Mouse (Mus musculus) CH12.LX (cell line): ENCODE results near the gene Kcnk15. TPM values are rescaled to one million over a fixed set of nuclear protein-coding genes. Genes with fewer than 3 reads are reported as not detected.

Source experiments
- DNase-seq: peaks from one replicate; pipeline ENCODE4 v3.0.0-alpha.2; 2013; ENCODE audit errors: extremely low read depth
- H3K27ac ChIP-seq: 2 replicates; pipeline ENCODE4 v1.5.1; 2012; ENCODE audit warnings: low read depth, mild to moderate bottlenecking, control low read depth, moderate library complexity; ENCODE audit not compliant: insufficient read depth
- H3K27me3 ChIP-seq: replicated peaks from 2 replicates; pipeline ENCODE3; 2012; ENCODE audit warnings: inconsistent platforms
- H3K36me3 ChIP-seq, 2 experiments: replicated peaks in 1 of 2; 2 replicates each; pipeline versions ENCODE3 to v1.6.1; 2012; ENCODE audit warnings: inconsistent platforms in 1 of 2, low read length in 1 of 2, mild to moderate bottlenecking in 1 of 2, mixed read lengths in 1 of 2, moderate library complexity in 1 of 2; ENCODE audit not compliant: control insufficient read depth in 1 of 2, insufficient read depth in 1 of 2
- H3K4me1 ChIP-seq, 2 experiments: 2 replicates each; pipeline ENCODE4 v1.6.1; 2012; ENCODE audit warnings: inconsistent platforms in 1 of 2, moderate library complexity in 1 of 2; ENCODE audit not compliant: insufficient read depth in 2 of 2, control insufficient read depth in 1 of 2
- H3K4me2 ChIP-seq: 2 replicates; pipeline ENCODE4 v1.6.1; 2012; ENCODE audit warnings: low read depth, mild to moderate bottlenecking, control low read depth; ENCODE audit not compliant: poor library complexity, insufficient read depth, severe bottlenecking
- H3K4me3 ChIP-seq, 3 experiments: fragments of 150-350 bp in 1 of 3; sonication (generic) in 1 of 3; replicated peaks in 1 of 3; 2 replicates each; pipeline versions ENCODE3 to v1.5.1; 2011 to 2012; ENCODE audit warnings: low read depth in 2 of 3, low read length in 2 of 3, mild to moderate bottlenecking in 2 of 3, moderate library complexity in 2 of 3, control low read depth in 1 of 3, improper control_type of control experiment in 1 of 3, inconsistent platforms in 1 of 3, mixed read lengths in 1 of 3; ENCODE audit not compliant: poor library complexity in 1 of 3
- H3K79me2 ChIP-seq: replicated peaks from 2 replicates; pipeline ENCODE4 v1.6.1; 2012; ENCODE audit warnings: mild to moderate bottlenecking, moderate library complexity; ENCODE audit not compliant: control insufficient read depth, poor library complexity, insufficient read depth, severe bottlenecking; ENCODE audit errors: extremely low read depth
- H3K9ac ChIP-seq: 2 replicates; pipeline ENCODE4 v1.6.1; 2012; ENCODE audit warnings: low read depth, mild to moderate bottlenecking, control low read depth, moderate library complexity; ENCODE audit not compliant: insufficient read depth
- H3K9me3 ChIP-seq: replicated peaks from 2 replicates; pipeline ENCODE3; 2012; ENCODE audit warnings: low read length, inconsistent platforms, mixed read lengths
- BHLHE40 ChIP-seq: IDR thresholded peaks from 2 replicates; pipeline ENCODE4 v1.6.1; 2011; ENCODE audit warnings: mild to moderate bottlenecking, low read depth, low read length, improper control_type of control experiment
- CHD2 ChIP-seq: IDR thresholded peaks from 2 replicates; pipeline ENCODE4 v1.6.1; 2011; ENCODE audit warnings: low read length, improper control_type of control experiment
- CTCF ChIP-seq, 2 experiments: IDR thresholded peaks in 1 of 2; conservative IDR thresholded peaks in 1 of 2; 2 replicates each; pipeline ENCODE4 v1.5.1; 2011 to 2012; ENCODE audit warnings: low read depth in 2 of 2, low read length in 2 of 2, improper control_type of control experiment in 1 of 2, inconsistent platforms in 1 of 2, mild to moderate bottlenecking in 1 of 2, moderate library complexity in 1 of 2
- ELF1 ChIP-seq: IDR thresholded peaks from 2 replicates; pipeline ENCODE4 v1.6.1; 2014; ENCODE audit warnings: low read depth, mild to moderate bottlenecking, inconsistent platforms, low read length, improper control_type of control experiment
- EP300 ChIP-seq: IDR thresholded peaks from 2 replicates; pipeline ENCODE4 v1.6.1; 2011; ENCODE audit warnings: low read length, improper control_type of control experiment
- ETS1 ChIP-seq: conservative IDR thresholded peaks from 2 replicates; pipeline ENCODE4 v1.6.1; 2012; ENCODE audit warnings: low read depth, mild to moderate bottlenecking, inconsistent platforms, low read length, improper control_type of control experiment, moderate library complexity
- HCFC1 ChIP-seq: IDR thresholded peaks from 2 replicates; pipeline ENCODE4 v1.6.1; 2012; ENCODE audit warnings: low read depth, mild to moderate bottlenecking, inconsistent platforms, low read length, improper control_type of control experiment
- IRF4 ChIP-seq: IDR thresholded peaks from 2 replicates; pipeline ENCODE4 v1.6.1; 2014; ENCODE audit warnings: low read depth, mild to moderate bottlenecking, inconsistent platforms, low read length, improper control_type of control experiment
- JUN ChIP-seq: IDR thresholded peaks from 2 replicates; pipeline ENCODE4 v1.6.1; 2011; ENCODE audit warnings: low read depth, mild to moderate bottlenecking, low read length, improper control_type of control experiment, moderate library complexity; ENCODE audit not compliant: insufficient read depth
- JUND ChIP-seq: conservative IDR thresholded peaks from 2 replicates; pipeline ENCODE4 v1.6.1; 2011; ENCODE audit warnings: low read depth, low read length, improper control_type of control experiment
- KAT2A ChIP-seq: IDR thresholded peaks from 2 replicates; pipeline ENCODE4 v1.6.1; 2012; ENCODE audit warnings: low read length, improper control_type of control experiment, inconsistent platforms; ENCODE audit not compliant: insufficient replicate concordance
- MEF2A ChIP-seq: IDR thresholded peaks from 2 replicates; pipeline ENCODE4 v1.6.1; 2014; ENCODE audit warnings: low read depth, mild to moderate bottlenecking, inconsistent platforms, low read length, improper control_type of control experiment, borderline replicate concordance
- MXI1 ChIP-seq: IDR thresholded peaks from 2 replicates; pipeline ENCODE4 v1.6.1; 2011; ENCODE audit warnings: mild to moderate bottlenecking, low read depth, low read length, improper control_type of control experiment
- MYC ChIP-seq: IDR thresholded peaks from 2 replicates; pipeline ENCODE4 v1.6.1; 2011; ENCODE audit warnings: low read depth, mild to moderate bottlenecking, improper control_type of control experiment, low read length
- NELFE ChIP-seq: IDR thresholded peaks from 2 replicates; pipeline ENCODE4 v1.6.1; 2011; ENCODE audit warnings: low read depth, low read length, improper control_type of control experiment
- PAX5 ChIP-seq: IDR thresholded peaks from 2 replicates; pipeline ENCODE4 v1.6.1; 2012; ENCODE audit warnings: low read length, inconsistent platforms, mixed read lengths
- POLR2A ChIP-seq: IDR thresholded peaks from 2 replicates; pipeline ENCODE4 v1.6.1; 2011; ENCODE audit warnings: low read depth, mild to moderate bottlenecking, improper control_type of control experiment, low read length
- POLR2AphosphoS2 ChIP-seq: IDR thresholded peaks from 2 replicates; pipeline ENCODE4 v1.6.1; 2011; ENCODE audit warnings: low read depth, low read length, improper control_type of control experiment
- RCOR1 ChIP-seq: conservative IDR thresholded peaks from 2 replicates; pipeline ENCODE4 v1.6.1; 2012; ENCODE audit warnings: low read depth, mild to moderate bottlenecking, inconsistent platforms, low read length, improper control_type of control experiment
- SIN3A ChIP-seq: IDR thresholded peaks from 2 replicates; pipeline ENCODE4 v1.6.1; 2012; ENCODE audit warnings: low read length, improper control_type of control experiment, inconsistent platforms
- SMC3 ChIP-seq: IDR thresholded peaks from 2 replicates; pipeline ENCODE4 v1.6.1; 2011; ENCODE audit warnings: low read depth, low read length, improper control_type of control experiment
- UBTF ChIP-seq: IDR thresholded peaks from 2 replicates; pipeline ENCODE4 v1.6.1; 2012; ENCODE audit warnings: low read depth, mild to moderate bottlenecking, inconsistent platforms, low read length, improper control_type of control experiment, moderate library complexity
- USF1 ChIP-seq: IDR thresholded peaks from 2 replicates; pipeline ENCODE4 v1.6.1; 2014; ENCODE audit warnings: low read depth, mild to moderate bottlenecking, inconsistent platforms, low read length, improper control_type of control experiment
- USF2 ChIP-seq: conservative IDR thresholded peaks from 2 replicates; pipeline ENCODE4 v1.6.1; 2011; ENCODE audit warnings: low read depth, low read length, improper control_type of control experiment
- ZNF384 ChIP-seq: IDR thresholded peaks from 2 replicates; pipeline ENCODE4 v1.6.1; 2012; ENCODE audit warnings: low read depth, low read length, improper control_type of control experiment, inconsistent platforms
- dilution Hi-C: fragments of 300-500 bp; cut with MboI; formaldehyde crosslinking; loops from 2 replicates; pipeline ENCODE4 v1.14.3; 2020; ENCODE audit warnings: low sequenced_read_pairs; ENCODE audit not compliant: extremely low pct_unique_long_range_greater_than_20kb, extremely low pct_ligation_motif_present
- in situ Hi-C: fragments of 300-500 bp; cut with MboI; formaldehyde crosslinking; loops from 3 replicates; pipeline ENCODE4 v1.14.3; 2019; ENCODE audit warnings: low sequenced_read_pairs, low pct_ligation_motif_present, low pct_unique_long_range_greater_than_20kb, mixed read lengths
- polyA plus RNA-seq: library from polyadenylated mRNA; unstranded; fragments of >175 nt; gene quantifications from 2 replicates; pipeline ENCODE4 v1.2.1, GENCODE M21; 2012; ENCODE audit warnings: low read depth; ENCODE audit not compliant: insufficient read length
- total RNA-seq, 2 experiments: library from RNA; depleted of rRNA; stranded (reverse); fragments of 300-350 nt in 1 of 2; fragments of >200 nt in 1 of 2; gene quantifications; 2 replicates each; pipeline ENCODE4 v1.2.3; 2012 to 2014

Gene Kcnk15
- total and polyA plus RNA-seq, 3 experiments = not detected

DNA sequence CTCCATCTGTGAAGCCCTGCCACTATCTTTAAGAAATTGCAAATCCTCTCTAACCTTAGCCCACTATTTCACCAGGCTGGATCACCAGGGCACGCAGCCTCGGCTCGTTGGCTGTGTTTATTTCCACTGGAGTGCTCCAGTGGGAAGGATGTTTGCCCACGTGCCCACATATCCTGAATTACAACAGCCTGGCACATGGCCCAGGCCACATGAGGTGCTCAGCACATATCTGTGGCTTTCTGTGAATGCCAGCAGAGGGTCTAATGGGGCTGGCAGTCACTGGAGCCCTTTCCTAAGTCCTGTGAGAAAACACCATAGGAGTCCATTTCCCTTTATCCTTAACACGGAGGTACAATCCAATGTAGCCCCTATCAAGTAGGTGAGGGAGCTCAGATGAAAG, 27.0 kb upstream of the Kcnk15 start:
- in situ Hi-C loops = no loop called here
- Histone ChIP-seq H3K4me3 (no peak overlapping the region), H3K4me1 (peaks cover 9 to 16% of the 10 kb centered on the region in 2 experiments)
- DNase-seq = no peak
- no peak for TF ChIP-seq NELFE
- TF ChIP-seq CHD2 = no peak
- TF ChIP-seq UBTF = no peak
- no peak for TF ChIP-seq USF1
- TF ChIP-seq SMC3 = no peak
- no peak for TF ChIP-seq SIN3A
- no peak for TF ChIP-seq BHLHE40
- TF ChIP-seq, all 38 proteins: peak for 0
- no peaks in the 10 kb centered on the region for H3K9me3 ChIP-seq
- H3K27me3 ChIP-seq = peaks cover 15% of the 10 kb centered on the region
- H3K79me2 ChIP-seq = no peaks in the 10 kb centered on the region
- no peaks in the 10 kb centered on the region for H3K36me3 ChIP-seq
- dilution Hi-C loops = no loop called here
- H3K4me2 ChIP-seq = no peak overlapping the region
- H3K9ac ChIP-seq = no peak overlapping the region
- H3K27ac ChIP-seq = no peak overlapping the region

DNA sequence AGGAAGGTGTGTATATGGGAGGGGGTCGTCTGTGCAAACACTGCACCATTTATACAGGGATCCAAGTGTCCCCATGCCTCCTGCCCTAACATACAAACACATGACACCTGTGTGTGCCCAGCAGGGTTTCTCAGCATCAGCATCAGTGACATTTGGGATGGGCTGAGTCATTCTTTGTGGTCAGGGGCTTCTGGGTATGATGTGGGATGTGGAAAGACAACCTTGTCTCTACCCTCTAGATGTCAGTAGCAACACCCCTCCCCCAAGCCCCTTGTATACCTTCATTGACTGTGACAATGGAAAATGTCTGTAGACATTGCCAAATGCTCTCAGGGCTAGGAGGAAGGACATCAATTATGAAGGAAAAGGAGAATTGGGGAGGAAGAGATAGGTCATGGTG, 22.3 kb upstream of the Kcnk15 start:
- peak; percentile 72 for DNase-seq
- no peaks in the 10 kb centered on the region for H3K36me3 ChIP-seq
- no peak overlapping the region for H3K9ac ChIP-seq
- H3K4me3 ChIP-seq = no peak overlapping the region
- no peaks in the 10 kb centered on the region for H3K9me3 ChIP-seq
- dilution Hi-C loops = no loop called here
- no peaks in the 10 kb centered on the region for H3K79me2 ChIP-seq
- H3K27ac ChIP-seq = no peak overlapping the region
- peak; percentile 37; the same call in 1 of the 2 replicates for TF ChIP-seq IRF4
- 0 out of 2 replicates have a peak, but pooled peaks have one; percentile 4 for TF ChIP-seq CHD2
- TF ChIP-seq ZNF384 = no peak
- no peak for TF ChIP-seq JUN
- TF ChIP-seq ETS1 = peak; percentile 66
- TF ChIP-seq JUND = peak; percentile 24; the same call in 1 of the 2 replicates
- TF ChIP-seq ELF1 = no peak
- TF ChIP-seq, all 38 proteins: peak for 4
- in situ Hi-C loops = no loop called here
- peaks cover 2% of the 10 kb centered on the region for H3K27me3 ChIP-seq
- no peak overlapping the region for H3K4me2 ChIP-seq
- H3K4me1 ChIP-seq = peaks cover 11 to 24% of the 10 kb centered on the region in 2 experiments

DNA sequence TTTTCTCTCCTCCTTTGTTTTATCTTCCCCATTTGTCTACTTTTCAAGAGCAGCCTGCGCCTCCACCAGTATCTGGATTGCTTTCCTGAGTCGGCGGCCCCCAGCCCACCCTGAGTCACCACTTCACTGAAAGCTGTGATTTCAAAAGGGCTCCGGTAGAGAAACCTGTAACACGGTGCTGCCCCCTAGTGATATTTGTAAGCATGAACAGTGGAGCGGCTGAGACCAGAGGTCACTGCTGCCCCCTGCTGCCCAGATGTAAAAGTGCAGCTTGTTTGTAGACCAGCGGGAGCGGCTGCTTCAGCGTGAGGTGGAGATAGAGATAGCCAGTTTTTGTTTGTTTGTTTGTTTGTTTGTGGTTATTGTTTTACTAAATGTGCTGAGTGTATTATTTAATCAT, 15.4 kb upstream of the Kcnk15 start:
- Histone ChIP-seq H3K4me2 (peak overlapping the region; percentile 24; the same call in 1 of the 2 replicates), H3K79me2 (no peaks in the 10 kb centered on the region), H3K36me3 (no peaks in the 10 kb centered on the region), H3K9ac (no peak overlapping the region), H3K4me3 (no peak overlapping the region), H3K4me1 (no peaks in the 10 kb centered on the region), H3K27me3 (peaks cover 45% of the 10 kb centered on the region), H3K9me3 (no peaks in the 10 kb centered on the region), H3K27ac (no peak overlapping the region)
- in situ Hi-C loops = no loop called here
- DNase-seq = peak; percentile 85
- dilution Hi-C loops = no loop called here
- 0 out of 2 replicates have a peak, but pooled peaks have one; percentile 24 for TF ChIP-seq SIN3A
- no peak for TF ChIP-seq KAT2A
- no peak for TF ChIP-seq MXI1
- no peak for TF ChIP-seq USF2
- TF ChIP-seq CTCF (conservative IDR thresholded peaks at IDR 0.05 in 1 of 2, IDR thresholded peaks at IDR 0.05 in 1 of 2; ENCODE audit: low read depth in 2 of 2, low read length in 2 of 2) = peak; percentile 86 to 100
- peak; percentile 61; the same call in 1 of the 2 replicates for TF ChIP-seq IRF4
- TF ChIP-seq EP300 = no peak
- TF ChIP-seq RCOR1 = 0 out of 2 replicates have a peak, but pooled peaks have one; percentile 30
- TF ChIP-seq ELF1 = 0 out of 2 replicates have a peak, but pooled peaks have one; percentile 26
- no peak for TF ChIP-seq POLR2A
- 0 out of 2 replicates have a peak, but pooled peaks have one; percentile 18 for TF ChIP-seq MYC
- no peak for TF ChIP-seq HCFC1
- no peak for TF ChIP-seq PAX5
- TF ChIP-seq POLR2AphosphoS2 = no peak
- peak; percentile 85 for TF ChIP-seq SMC3
- no peak for TF ChIP-seq USF1
- TF ChIP-seq ETS1 = no peak
- peak; percentile 53; the same call in 1 of the 2 replicates for TF ChIP-seq MEF2A
- peak; percentile 87; the same call in 1 of the 2 replicates for TF ChIP-seq NELFE
